Mouse (Mus musculus) bone marrow macrophage, adult 2 months (primary cell): ENCODE data around the gene Ccdc47. TPM values are rescaled to one million over a fixed set of nuclear protein-coding genes. Genes with fewer than 3 reads are reported as not detected.
"Not testable (repeated sequence)": the region's sequence is repeated elsewhere in the genome, so short reads cannot be mapped to it uniquely, and the experiment has no call there.

ENCODE experiments used
- H3K27ac ChIP-seq: 2 replicates; pipeline ENCODE4 v1.5.1; 2012; ENCODE audit warnings: low read depth, low read length; ENCODE audit not compliant: insufficient read depth
- H3K4me1 ChIP-seq: 2 replicates; pipeline ENCODE4 v1.6.1; 2012; ENCODE audit warnings: low read length; ENCODE audit not compliant: control insufficient read depth, insufficient read depth
- H3K4me3 ChIP-seq: 2 replicates; pipeline ENCODE4 v1.5.1; 2012; ENCODE audit warnings: mild to moderate bottlenecking, low read length, moderate library complexity; ENCODE audit not compliant: insufficient read depth
- CTCF ChIP-seq: IDR thresholded peaks from 2 replicates; pipeline ENCODE4 v1.5.1; 2012; ENCODE audit warnings: low read depth, mild to moderate bottlenecking, low read length, moderate library complexity
- POLR2A ChIP-seq: IDR thresholded peaks from 2 replicates; pipeline ENCODE4 v1.6.1; 2012; ENCODE audit warnings: mild to moderate bottlenecking, low read depth, low read length, borderline replicate concordance
- polyA plus RNA-seq: library from polyadenylated mRNA; stranded (reverse); fragments of >200 nt; gene quantifications from 2 replicates; pipeline ENCODE4 v1.2.4, GENCODE M21; 2012; ENCODE audit not compliant: missing spikeins, insufficient read depth, insufficient read length

The Ccdc47 gene
- polyA plus RNA-seq, 1 experiment: 97.3 TPM

DNA sequence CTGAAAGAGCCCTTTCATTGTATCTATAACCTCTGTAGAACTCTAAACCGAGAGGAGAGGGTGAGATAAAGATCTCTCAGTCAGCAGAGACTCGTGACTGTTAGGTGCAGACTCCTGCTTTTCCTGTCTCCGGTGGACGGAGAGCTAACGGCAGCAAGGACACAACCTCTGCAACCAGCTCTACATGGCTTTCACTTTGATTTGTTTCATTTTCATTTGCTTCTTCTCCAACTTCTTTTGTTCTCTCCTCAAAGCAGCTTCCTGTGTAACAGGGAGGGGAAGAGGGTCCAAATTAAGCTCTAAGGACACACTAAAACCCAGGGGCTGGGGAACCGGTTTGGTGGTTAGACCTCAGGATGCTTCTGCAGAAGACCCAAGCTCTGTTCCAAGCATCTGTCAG, 15.4 kb downstream of the Ccdc47 start:
- Histone ChIP-seq H3K27ac (no peak overlapping the region), H3K4me1 (peaks cover 12% of the 10 kb centered on the region), H3K4me3 (no peak overlapping the region)
- TF ChIP-seq CTCF: no peak
- no peak for TF ChIP-seq POLR2A

DNA sequence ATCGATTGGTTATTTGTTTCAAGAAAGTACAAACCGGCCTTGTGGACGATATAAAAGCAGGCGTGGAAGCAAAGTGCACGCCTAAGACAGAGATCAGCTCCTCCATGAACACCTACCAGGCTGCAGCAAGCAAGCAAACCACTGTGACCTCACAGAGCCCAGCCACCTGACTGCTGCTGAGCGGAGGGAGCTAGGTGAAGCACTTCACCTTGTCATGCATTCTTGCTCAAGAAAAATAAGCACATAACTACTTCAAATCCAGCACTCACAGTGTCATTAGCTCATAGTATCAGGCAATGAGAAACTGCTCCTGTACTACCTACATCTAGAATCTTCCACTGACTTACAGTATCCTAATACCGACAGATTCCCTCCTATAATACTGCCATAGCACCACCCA, 16.1 kb downstream of the Ccdc47 start:
- peaks cover 13% of the 10 kb centered on the region for H3K4me1 ChIP-seq
- H3K27ac ChIP-seq, H3K4me3 ChIP-seq: not testable (repeated sequence)

DNA sequence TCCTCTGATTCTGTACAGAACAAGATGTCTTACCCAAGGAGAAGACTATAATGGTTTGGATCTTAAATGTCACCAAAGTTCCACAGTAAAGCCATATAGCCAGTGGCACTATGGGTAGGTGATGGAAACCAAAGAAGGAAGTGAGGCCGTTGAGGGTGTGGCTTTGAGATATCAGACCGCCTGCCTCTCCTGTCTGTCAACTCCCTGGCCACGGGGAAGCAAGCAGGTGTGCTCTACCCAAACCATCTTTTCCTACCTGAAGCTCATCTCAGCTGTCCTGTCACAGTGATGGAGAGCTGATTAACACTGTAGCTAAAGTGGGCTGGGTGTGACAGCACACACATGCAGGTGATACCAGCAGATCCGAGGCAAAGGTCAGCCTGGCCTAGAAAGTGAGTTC, 17.9 kb downstream of the Ccdc47 start:
- Histone ChIP-seq H3K4me1 (peaks cover 17% of the 10 kb centered on the region), H3K4me3 (no peak overlapping the region), H3K27ac (no peak overlapping the region)
- TF ChIP-seq CTCF (no peak), POLR2A (no peak)

DNA sequence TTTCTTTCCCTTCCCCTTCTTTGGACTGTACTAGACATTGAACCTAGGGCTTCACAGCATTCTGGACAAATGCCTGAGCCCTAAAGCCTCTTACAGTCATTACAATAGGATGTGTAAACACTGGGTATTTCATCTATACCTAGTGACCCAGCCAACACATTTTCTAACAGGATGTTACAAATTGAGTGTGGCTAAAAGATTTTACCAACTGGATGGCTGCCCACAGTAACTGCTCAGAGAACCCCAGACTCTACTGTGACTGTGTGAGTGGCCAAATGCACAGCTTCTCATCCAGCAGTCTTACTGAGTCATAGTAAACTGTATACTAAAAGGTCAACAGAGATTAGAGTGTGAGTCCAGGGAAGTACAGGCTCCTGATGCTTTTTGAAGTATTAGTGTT, 20.8 kb downstream of the Ccdc47 start:
- H3K4me1 ChIP-seq: peaks cover 13% of the 10 kb centered on the region; the same call in 1 of the 2 replicates
- H3K4me3 ChIP-seq: no peak overlapping the region
- no peak for TF ChIP-seq CTCF
- TF ChIP-seq POLR2A: no peak
- no peak overlapping the region for H3K27ac ChIP-seq

DNA sequence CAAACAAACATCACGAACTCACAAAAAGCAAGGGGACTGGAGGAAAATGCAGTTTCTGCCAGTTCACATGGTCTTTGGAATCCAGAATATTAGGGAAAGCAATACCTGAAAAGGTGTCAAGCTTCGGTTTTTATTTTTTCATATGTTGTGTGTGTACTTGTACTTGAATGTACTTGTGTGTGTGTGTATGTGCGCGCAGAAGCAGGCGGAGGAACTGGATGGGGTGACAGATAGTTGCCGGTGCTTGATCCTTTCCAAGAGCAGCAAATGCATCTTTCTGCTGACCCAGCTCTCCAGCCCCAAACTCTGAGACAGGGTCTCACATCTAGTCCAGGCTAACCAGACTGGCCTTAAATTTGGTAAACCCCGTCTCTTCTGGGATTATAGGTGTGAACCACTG, 21.3 kb downstream of the Ccdc47 start:
- no peak overlapping the region for H3K27ac ChIP-seq
- peaks cover 13% of the 10 kb centered on the region; the same call in 1 of the 2 replicates for H3K4me1 ChIP-seq

DNA sequence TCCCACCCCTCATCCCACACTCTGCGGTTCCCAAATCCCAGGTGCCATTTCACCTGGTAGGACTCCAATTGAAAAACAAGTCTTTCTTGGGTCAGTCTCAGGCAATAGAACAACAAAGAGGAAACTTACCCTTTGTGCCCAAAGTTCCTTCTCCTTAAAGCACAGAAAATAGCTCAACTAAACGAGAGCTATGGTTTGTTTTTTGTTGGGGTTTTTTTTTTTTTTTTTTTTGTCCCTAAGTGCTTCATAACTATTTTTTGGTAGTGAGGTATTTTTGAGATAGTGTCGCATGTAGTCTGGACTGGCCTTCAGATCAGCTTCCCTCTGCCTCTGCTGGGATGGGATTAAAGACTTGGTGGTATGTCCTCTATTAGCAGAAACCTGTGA, 22.0 kb downstream of the Ccdc47 start:
- no peak for TF ChIP-seq POLR2A
- TF ChIP-seq CTCF: no peak
- H3K4me3 ChIP-seq: peak overlapping the region; percentile 63
- peak overlapping the region; percentile 78 for H3K27ac ChIP-seq
- peaks cover 13% of the 10 kb centered on the region; the same call in 1 of the 2 replicates for H3K4me1 ChIP-seq

More for the DNA sequence above, 21.3 kb downstream of the Ccdc47 start:
- TF ChIP-seq CTCF (no peak), POLR2A (no peak)
- no peak overlapping the region for H3K4me3 ChIP-seq

DNA sequence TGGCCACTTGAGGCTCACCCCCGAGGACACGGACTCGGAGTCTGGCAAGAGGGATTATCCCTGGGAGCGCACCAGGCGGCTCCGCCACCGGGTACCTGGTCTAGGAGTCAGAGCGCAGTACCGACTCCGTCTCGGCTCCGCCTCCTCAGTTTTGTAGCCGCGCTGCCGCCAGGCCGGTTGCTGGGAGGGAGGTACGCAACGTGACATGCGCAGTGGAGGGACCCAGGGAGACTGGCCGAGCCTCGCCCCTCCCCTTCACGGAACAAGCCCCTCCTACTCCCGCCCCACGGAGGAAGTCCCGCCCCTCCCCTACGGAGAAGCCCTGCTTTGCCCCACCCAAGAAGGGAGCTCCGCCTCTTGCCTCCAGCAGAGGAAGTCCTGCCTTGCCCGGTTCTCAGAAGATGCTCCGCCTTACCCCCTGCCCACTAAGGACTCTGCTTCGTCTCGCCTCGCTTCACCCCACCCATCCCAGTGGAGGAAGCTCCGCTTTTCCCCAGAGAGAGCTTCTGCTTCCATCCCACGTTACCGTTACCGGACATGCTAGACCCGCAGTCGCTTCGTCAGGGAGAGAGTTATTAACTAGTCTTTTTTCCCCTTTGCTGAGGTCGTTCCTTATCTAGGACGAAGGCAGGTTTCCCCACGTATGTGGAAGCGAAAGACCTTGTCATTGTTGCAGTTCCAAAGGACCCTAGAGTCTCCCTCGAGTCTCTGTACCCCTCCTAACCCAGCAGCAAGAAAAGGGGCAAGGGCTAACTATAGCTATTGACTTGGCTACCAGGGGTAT, 22.6 kb downstream of the Ccdc47 start:
- Histone ChIP-seq H3K27ac (peak overlapping the region; percentile 78), H3K4me1 (peaks cover 13% of the 10 kb centered on the region; the same call in 1 of the 2 replicates), H3K4me3 (peak overlapping the region; percentile 65)
- no peak for TF ChIP-seq POLR2A
- no peak for TF ChIP-seq CTCF

DNA sequence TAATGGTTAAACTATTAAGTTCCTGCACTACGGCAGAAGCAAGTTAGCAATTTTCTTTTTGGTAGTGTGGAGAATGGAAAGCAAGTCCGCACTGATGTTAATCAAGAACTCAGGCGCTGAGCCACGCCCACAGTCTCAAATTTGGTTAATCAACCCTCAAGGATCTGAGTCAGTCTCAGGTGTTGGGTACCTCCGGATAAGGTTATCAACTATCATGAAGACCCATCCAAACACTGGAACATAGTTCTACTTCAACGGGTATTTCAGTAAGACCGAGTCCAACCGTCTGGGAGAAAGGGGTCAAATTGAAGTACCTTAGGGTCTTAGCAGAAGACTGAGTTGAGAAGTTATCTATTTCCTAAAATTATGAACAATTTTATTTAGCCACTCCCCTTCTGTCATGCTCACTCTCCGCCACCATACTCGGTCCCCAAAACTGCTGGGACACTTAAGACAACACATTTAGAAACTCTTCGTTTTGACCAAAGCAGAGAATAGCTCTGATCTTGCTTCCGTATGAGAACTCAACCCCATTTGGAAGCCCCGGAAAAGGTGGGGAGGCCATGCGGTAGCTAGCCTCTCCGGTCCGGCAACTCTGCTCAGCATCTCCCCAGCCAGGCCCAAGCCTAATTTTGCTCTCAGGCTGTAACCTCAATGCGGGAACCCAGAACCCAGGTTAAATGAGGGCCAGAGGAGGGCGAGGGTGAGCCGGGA, 23.3 kb downstream of the Ccdc47 start:
- Histone ChIP-seq H3K4me3 (peak overlapping the region; percentile 65), H3K27ac (peak overlapping the region; percentile 50), H3K4me1 (peaks cover 13% of the 10 kb centered on the region; the same call in 1 of the 2 replicates)
- TF ChIP-seq POLR2A: no peak; the same call in 1 of the 2 replicates
- TF ChIP-seq CTCF: 0 out of 2 replicates have a peak, but pooled peaks have one; percentile 16

DNA sequence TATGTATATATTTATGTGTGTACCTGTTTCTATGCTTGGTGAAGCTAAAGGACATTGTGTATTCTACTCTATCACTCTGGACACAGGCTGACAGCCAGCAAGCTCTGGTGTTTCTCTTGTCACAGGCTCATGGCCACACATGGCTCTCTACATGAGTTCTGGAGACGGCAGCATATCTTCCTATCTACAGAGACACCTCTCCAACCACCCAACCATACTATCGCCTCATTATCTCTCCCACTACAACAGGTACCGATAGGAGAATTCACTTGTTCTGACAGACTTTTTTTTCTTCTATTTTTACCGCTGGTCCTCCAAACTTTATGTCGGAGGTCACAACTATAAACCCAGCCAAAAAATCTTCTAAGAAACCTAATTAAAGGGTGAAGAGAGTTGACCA, 23.9 kb downstream of the Ccdc47 start:
- Histone ChIP-seq H3K27ac (no peak overlapping the region), H3K4me3 (peak overlapping the region; percentile 65), H3K4me1 (peaks cover 13% of the 10 kb centered on the region; the same call in 1 of the 2 replicates)
- TF ChIP-seq POLR2A (no peak), CTCF (no peak)

DNA sequence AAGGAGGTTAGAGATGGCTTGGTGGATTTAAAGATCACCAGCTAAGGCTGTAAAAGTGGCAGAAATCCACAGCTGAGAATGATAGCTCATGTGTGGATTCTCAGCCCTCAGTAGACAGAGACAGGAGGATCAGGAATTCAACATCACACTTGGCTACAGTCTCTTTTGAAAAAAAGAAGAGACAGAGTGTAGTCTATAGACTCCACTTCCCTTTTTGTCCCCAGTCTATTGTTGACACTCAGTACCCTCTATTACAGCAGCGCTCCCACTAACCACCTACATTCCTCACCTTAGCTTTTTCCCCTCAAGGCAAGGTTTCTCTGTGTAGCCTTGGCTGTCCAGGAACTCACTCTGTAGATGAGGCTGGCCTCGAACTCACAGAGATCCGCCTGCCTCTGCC, 24.4 kb downstream of the Ccdc47 start:
- no peak for TF ChIP-seq CTCF
- TF ChIP-seq POLR2A: no peak
- no peak overlapping the region for H3K27ac ChIP-seq

More for the DNA sequence above, 24.4 kb downstream of the Ccdc47 start:
- Histone ChIP-seq H3K4me1 (peaks cover 13% of the 10 kb centered on the region; the same call in 1 of the 2 replicates), H3K4me3 (no peak overlapping the region)
